Mouse (Mus musculus) ES-E14 (cell line): ENCODE results near the gene Itga9.

ENCODE experiments used
- MAFK ChIP-seq: IDR thresholded peaks from 2 replicates; pipeline ENCODE4 v1.6.1; 2014; ENCODE audit warnings: mild to moderate bottlenecking, low read depth, low read length, inconsistent platforms; ENCODE audit not compliant: insufficient read depth
- ZNF384 ChIP-seq: IDR thresholded peaks from 2 replicates; pipeline ENCODE4 v1.6.1; 2012; ENCODE audit warnings: low read depth, low read length, inconsistent platforms

- TF ChIP-seq ZNF384 = no peak
- TF ChIP-seq MAFK = no peak
Measured at GRCm38 (mm10) chr9:118650976-118651375, 44.5 kb downstream of the Itga9 start.
